Mouse (Mus musculus) central nervous system, embryonic 14 days (tissue): ENCODE measurements around the gene Ctnna2. TPM values are rescaled to one million over a fixed set of nuclear protein-coding genes. Genes with fewer than 3 reads are reported as not detected.

Experiments used
- polyA plus RNA-seq: library from polyadenylated mRNA; depleted of rRNA; stranded (reverse); fragments of >200 nt; gene quantifications from 2 replicates; pipeline ENCODE4 v1.2.3, GENCODE M21; 2012; rRNA removed

Gene Ctnna2
- 126 and 138 TPM in 2 replicates for polyA plus RNA-seq

DNA sequence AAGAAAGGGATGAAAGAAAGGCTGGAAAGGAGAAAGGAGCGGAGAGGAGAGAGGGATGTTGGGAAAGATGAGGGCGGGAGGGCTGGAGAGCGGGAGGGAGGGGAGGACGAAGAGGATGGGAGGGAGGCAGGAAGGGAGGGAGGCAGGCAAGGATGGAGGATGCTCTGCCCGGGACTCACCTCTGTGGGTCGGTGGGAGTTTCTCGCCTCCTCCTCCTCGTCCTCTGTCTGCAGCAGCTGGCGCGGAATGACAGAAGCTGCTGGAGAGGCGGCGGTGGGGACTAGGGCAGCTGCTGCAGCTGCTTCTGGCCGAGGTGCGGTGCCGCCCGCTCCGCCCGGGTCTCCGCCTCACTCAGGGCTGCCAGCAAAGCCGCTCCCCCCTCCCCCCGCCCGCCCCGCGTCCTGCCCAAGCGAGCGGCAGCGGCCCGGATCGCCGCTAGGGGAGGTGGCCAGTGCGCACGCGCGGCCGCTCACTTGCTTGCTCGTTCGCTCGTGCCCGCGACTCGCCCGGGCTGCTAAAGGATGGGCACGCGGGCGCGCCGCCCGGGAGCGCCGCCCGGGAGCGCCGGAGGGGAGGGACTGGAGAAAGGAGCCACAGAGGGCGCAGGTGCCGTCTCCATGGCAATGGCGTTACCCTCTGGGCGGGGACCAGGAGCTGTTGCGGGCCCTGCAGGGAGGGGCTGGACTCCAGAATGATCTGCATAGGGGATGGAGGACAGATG is at the start of gene Ctnna2:
Gene Ctnna2 (minus strand): TSS at position 459 of the 721 bp plus-strand sequence.

DNA sequence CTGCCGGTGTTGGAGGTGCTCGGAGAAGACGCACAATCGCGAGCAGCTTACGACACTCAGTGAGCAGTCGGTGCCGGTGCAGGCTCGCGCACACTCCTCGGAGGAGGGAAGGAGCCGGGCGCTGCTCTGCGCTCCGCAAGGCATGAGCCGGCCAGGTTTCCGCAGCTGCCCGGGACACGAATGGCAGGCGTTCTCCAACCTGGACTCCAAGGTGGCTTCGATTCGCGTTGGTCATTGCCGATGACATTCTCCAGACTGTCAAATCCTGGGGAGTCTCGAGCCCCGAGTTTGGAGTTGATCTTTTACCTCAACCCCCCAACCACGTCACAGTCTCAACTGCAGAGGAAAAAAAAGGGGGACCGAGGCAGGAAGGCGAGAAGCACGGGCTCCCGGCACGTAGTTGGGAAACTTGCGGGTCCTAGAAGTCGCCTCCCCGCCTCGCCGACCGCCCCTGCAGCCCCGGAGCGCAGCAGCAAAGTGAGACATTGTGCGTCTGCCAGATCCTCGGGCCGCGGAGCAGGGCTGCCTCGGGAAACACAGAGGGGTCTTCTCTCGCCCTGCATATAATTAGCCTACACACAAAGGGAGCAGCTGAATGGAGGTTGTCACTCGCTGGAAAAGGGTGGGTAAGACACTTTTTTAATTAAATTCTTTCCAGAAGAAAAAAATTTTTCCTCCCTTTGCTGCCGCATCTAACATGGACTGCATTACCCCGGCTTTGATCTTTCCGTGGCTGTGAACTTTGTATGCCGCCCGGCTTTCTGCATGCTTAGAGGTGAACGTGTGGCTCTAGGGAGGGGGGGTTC is 736.7 kb downstream of the Ctnna2 start, which contains the start of gene Lrrtm1:
Gene Lrrtm1 (plus strand): TSS at position 89 of the 806 bp plus-strand sequence.

